In the genomic region with DNA sequence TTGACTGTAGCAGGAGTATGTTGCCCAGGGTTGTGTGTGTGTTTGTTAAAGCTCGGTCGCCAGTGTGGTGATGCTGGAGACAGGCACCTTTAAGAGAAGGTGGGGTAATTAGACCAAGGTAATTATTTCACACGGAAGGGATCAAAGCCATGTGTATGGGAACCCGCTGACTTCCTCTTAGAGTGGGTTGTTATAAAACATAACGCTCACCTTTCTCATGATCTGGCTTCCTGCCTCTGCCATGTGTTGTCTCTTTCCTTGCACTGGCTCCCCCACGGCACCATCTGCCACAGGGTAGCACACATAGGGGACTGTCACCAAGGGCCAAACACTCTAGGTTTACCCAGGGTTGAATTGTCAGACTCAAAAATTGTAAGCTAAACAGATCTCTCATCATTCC, we compare ENCODE assay signal across 14 mouse cellular contexts.
DNase-seq lines count a peak whose midpoint lies in the region; ATAC-seq lines count a peak whose summit lies in the region.
"Had no signal": no experiment of that assay in that cellular context is flagged by ENCODE, and none has a peak within 500 bp of the region (broad histone marks: within the 10 kb centered on the region; RNA-seq: fewer than 3 reads in every experiment).

No protein-coding gene starts in this region.

- H3K4me2 ChIP-seq in forebrain, embryonic 13.5 days: no peak overlapping the region
- no peak overlapping the region for H3K4me2 ChIP-seq in forebrain, embryonic 15.5 days (replicated peaks)
- H3K4me2 ChIP-seq: heart, embryonic 12.5 days; hindbrain, embryonic 15.5 days; midbrain, embryonic 15.5 days had no signal

- no peak overlapping the region for H3K27ac ChIP-seq in forebrain, embryonic 13.5 days
- no peak overlapping the region for H3K27ac ChIP-seq in forebrain, embryonic 15.5 days (replicated peaks)
- peak overlapping the region; percentile 61; the same call in 1 of the 2 replicates for H3K27ac ChIP-seq in limb, embryonic 10.5 days

- ATAC-seq in forebrain, embryonic 13.5 days: peak; percentile 33; the same call in 1 of the 2 replicates
- ATAC-seq in forebrain, embryonic 15.5 days (replicated peaks): no peak
- no peak for ATAC-seq in megakaryocyte-erythroid progenitor cell, adult 5-6 weeks (replicated peaks; ENCODE audit: low FRiP score, low TSS enrichment, poor library complexity, severe bottlenecking)

- WGBS in forebrain, embryonic 13.5 days: 53% methylated on average over 6 of the region's 6 CpGs
- 57% methylated on average over 6 of the region's 6 CpGs for WGBS in forebrain, embryonic 15.5 days
- 67% methylated on average over 6 of the region's 6 CpGs for WGBS in limb, embryonic 10.5 days

- no peaks in the 10 kb centered on the region for H3K9me3 ChIP-seq in forebrain, embryonic 13.5 days (replicated peaks)
- no peaks in the 10 kb centered on the region for H3K9me3 ChIP-seq in forebrain, embryonic 15.5 days
- no peaks in the 10 kb centered on the region for H3K9me3 ChIP-seq in limb, embryonic 10.5 days (replicated peaks)
- H3K9me3 ChIP-seq: heart, embryonic 12.5 days; hindbrain, embryonic 15.5 days; midbrain, embryonic 15.5 days had no signal

- peaks cover 11% of the 10 kb centered on the region; the same call in 1 of the 2 replicates for H3K4me1 ChIP-seq in forebrain, embryonic 13.5 days
- peaks cover 5% of the 10 kb centered on the region for H3K4me1 ChIP-seq in forebrain, embryonic 15.5 days
- H3K4me1 ChIP-seq in limb, embryonic 10.5 days: peaks cover 9% of the 10 kb centered on the region; the same call in 1 of the 2 replicates
- H3K4me1 ChIP-seq: heart, embryonic 12.5 days had no signal

- peak; percentile 65 for DNase-seq in CD4-positive helper T cell, adult 2 months (ENCODE audit: low read depth, low spot score)
- DNase-seq in cerebellum, adult 9-10 months: peak; percentile 99
- no peak for DNase-seq in limb, embryonic 10.5 days (ENCODE audit: low spot score)
- DNase-seq in retina, postnatal 1 day: no peak
- no peak for DNase-seq in liver
- DNase-seq: adrenal gland, adult 2 months; kidney, postnatal 4 days; lung, postnatal 14 days had no signal

- no peaks in the 10 kb centered on the region for H3K27me3 ChIP-seq in forebrain, embryonic 13.5 days
- H3K27me3 ChIP-seq in forebrain, embryonic 15.5 days: no peaks in the 10 kb centered on the region
- no peaks in the 10 kb centered on the region for H3K27me3 ChIP-seq in limb, embryonic 10.5 days (ENCODE audit: low read depth, poor library complexity, severe bottlenecking)
- H3K27me3 ChIP-seq: heart, embryonic 12.5 days; hindbrain, embryonic 15.5 days; midbrain, embryonic 15.5 days had no signal

- H3K9ac ChIP-seq in forebrain, embryonic 13.5 days: no peak overlapping the region
- no peak overlapping the region for H3K9ac ChIP-seq in forebrain, embryonic 15.5 days (replicated peaks)
- H3K9ac ChIP-seq: heart, embryonic 12.5 days; hindbrain, embryonic 15.5 days; midbrain, embryonic 15.5 days had no signal

- no peak overlapping the region for H3K4me3 ChIP-seq in forebrain, embryonic 13.5 days
- H3K4me3 ChIP-seq in forebrain, embryonic 15.5 days: no peak overlapping the region
- no peak overlapping the region for H3K4me3 ChIP-seq in limb, embryonic 10.5 days
- H3K4me3 ChIP-seq: heart, embryonic 12.5 days; hindbrain, embryonic 15.5 days; midbrain, embryonic 15.5 days had no signal

- no peaks in the 10 kb centered on the region for H3K36me3 ChIP-seq in forebrain, embryonic 13.5 days (ENCODE audit: poor library complexity, severe bottlenecking)
- H3K36me3 ChIP-seq in forebrain, embryonic 15.5 days: no peaks in the 10 kb centered on the region
- no peaks in the 10 kb centered on the region for H3K36me3 ChIP-seq in limb, embryonic 10.5 days
- H3K36me3 ChIP-seq: heart, embryonic 12.5 days; hindbrain, embryonic 15.5 days; midbrain, embryonic 15.5 days had no signal

Comparison
In these comparisons a context has a peak if more than half of its experiments do, and no peak if none do; other contexts are left out.
1. DNase-seq: peak in CD4-positive helper T cell, adult 2 months (single experiment) and cerebellum, adult 9-10 months (single experiment); none in limb, embryonic 10.5 days (single experiment), retina, postnatal 1 day (single experiment) and liver (single experiment).